Mouse (Mus musculus) bone marrow macrophage, adult 2 months (primary cell): ENCODE measurements around the gene Ptges2.

Source experiments
- CTCF ChIP-seq: IDR thresholded peaks from 2 replicates; pipeline ENCODE4 v1.5.1; 2012; ENCODE audit warnings: low read depth, mild to moderate bottlenecking, low read length, moderate library complexity
- POLR2A ChIP-seq: IDR thresholded peaks from 2 replicates; pipeline ENCODE4 v1.6.1; 2012; ENCODE audit warnings: mild to moderate bottlenecking, low read depth, low read length, borderline replicate concordance

DNA sequence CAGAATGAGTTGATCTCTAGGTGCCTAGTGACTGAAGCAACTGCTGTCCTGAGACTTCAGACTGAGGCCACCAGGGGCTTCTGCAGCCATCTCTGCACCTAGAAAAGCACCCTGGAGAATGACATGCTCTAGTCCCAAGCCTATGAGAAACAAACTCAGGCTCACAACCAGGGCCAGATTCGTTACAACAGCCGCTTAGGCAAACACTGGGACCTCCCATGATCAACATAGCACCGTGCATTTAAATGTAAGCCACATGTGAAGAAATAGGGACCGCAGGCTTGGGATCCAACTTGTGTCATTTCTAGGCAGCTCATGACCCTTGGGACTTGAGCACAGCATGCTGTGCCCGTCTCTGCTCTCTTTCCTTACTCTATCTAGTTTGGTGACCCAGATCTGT lies 32.0 kb downstream of the Ptges2 start:
- TF ChIP-seq CTCF (no peak), POLR2A (no peak)
